Mouse (Mus musculus) intestine, embryonic 15.5 days (tissue): ENCODE measurements around the gene Tssk2. TPM values are rescaled to one million over a fixed set of nuclear protein-coding genes. Genes with fewer than 3 reads are reported as not detected.

Source experiments
- ATAC-seq: fragments of 200-750 bp; cut with Nextera tagmentation; 2 replicates; pipeline ENCODE4 v1.8.0; 2017; ENCODE audit warnings: moderate TSS enrichment, moderate library complexity
- H3K27ac ChIP-seq: fragments of 300-500 bp; sonication (generic); 2 replicates; pipeline ENCODE4 v1.5.1; 2015; ENCODE audit warnings: mild to moderate bottlenecking, inconsistent platforms
- H3K27me3 ChIP-seq: fragments of 300-500 bp; sonication (generic); replicated peaks from 2 replicates; pipeline ENCODE4 v1.6.1; 2015; ENCODE audit warnings: inconsistent platforms
- H3K36me3 ChIP-seq: fragments of 300-500 bp; sonication (generic); 2 replicates; pipeline ENCODE4 v1.6.1; 2015; ENCODE audit warnings: inconsistent platforms
- H3K4me1 ChIP-seq: fragments of 300-500 bp; sonication (generic); replicated peaks from 2 replicates; pipeline ENCODE4 v1.6.1; 2015; ENCODE audit warnings: inconsistent platforms
- H3K4me2 ChIP-seq: fragments of 300-500 bp; sonication (generic); replicated peaks from 2 replicates; pipeline ENCODE4 v1.6.1; 2015; ENCODE audit warnings: mild to moderate bottlenecking, inconsistent platforms
- H3K4me3 ChIP-seq: fragments of 300-500 bp; sonication (generic); replicated peaks from 2 replicates; pipeline ENCODE4 v1.5.1; 2015; ENCODE audit warnings: inconsistent platforms
- H3K9ac ChIP-seq: fragments of 300-500 bp; sonication (generic); 2 replicates; pipeline ENCODE4 v1.6.1; 2015; ENCODE audit warnings: inconsistent platforms
- H3K9me3 ChIP-seq: fragments of 300-500 bp; sonication (generic); 2 replicates; pipeline ENCODE4 v1.6.1; 2016; ENCODE audit warnings: inconsistent platforms
- WGBS: fragments of 180-500 bp; shearing (Covaris S2); methylation state at CpG from one replicate; pipeline ENCODE4 v1.1.7; 2015; 5-methylcytosine and 5-hydroxymethylcytosine counted together
- polyA plus RNA-seq: library from polyadenylated mRNA; unstranded; fragments of >200 nt; fragmentation: Nextera tagmentation; extraction: Ambion mirVana; gene quantifications from 2 replicates; pipeline ENCODE4 v1.2.1, GENCODE M21; 2015

The Tssk2 gene
- polyA plus RNA-seq, 1 experiment from 2014 or later = not detected

- ATAC-seq = no peak
- H3K36me3 ChIP-seq = no peaks in the 10 kb centered on the region
- H3K9ac ChIP-seq = no peak overlapping the region
- H3K4me1 ChIP-seq = 0 out of 2 replicates have a peak, but pooled peaks cover 2% of the 10 kb centered on the region
- 61% methylated on average over 9 of the region's 9 CpGs for WGBS
- H3K4me2 ChIP-seq = no peak overlapping the region
- H3K27ac ChIP-seq = no peak overlapping the region
- H3K27me3 ChIP-seq = no peaks in the 10 kb centered on the region; the same call in 1 of the 2 replicates
- H3K9me3 ChIP-seq = no peaks in the 10 kb centered on the region
- H3K4me3 ChIP-seq = no peak overlapping the region
Observed at GRCm38 (mm10) chr16:17933594-17934444, 35.4 kb downstream of the Tssk2 start.

DNA sequence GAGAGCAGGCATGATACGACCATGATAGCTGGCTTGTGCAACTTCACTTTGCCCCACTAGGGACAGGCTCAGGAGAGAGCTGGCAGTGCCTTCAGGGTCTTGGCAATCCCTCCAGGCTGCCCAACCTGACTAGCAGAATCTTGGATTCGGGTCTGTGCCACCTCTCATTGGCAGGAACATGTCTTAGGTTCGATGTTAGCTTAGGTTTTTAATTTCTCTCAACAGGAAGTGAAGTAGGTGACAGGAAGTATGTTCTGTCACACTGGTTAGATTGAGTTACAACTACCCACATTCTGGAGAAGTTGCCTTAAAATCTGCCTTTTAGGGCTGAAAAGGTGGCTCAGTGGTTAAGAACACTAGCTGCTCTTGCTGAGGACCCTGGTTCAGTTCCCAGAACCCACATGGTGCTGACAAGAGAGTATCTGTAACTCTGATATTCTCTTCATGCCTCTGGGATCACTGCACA, 36.0 kb downstream of the Tssk2 start:
- H3K36me3 ChIP-seq = no peaks in the 10 kb centered on the region
- no peak overlapping the region for H3K4me3 ChIP-seq
- no peaks in the 10 kb centered on the region; the same call in 1 of the 2 replicates for H3K27me3 ChIP-seq
- no peaks in the 10 kb centered on the region for H3K9me3 ChIP-seq
- H3K9ac ChIP-seq = no peak overlapping the region
- H3K4me1 ChIP-seq = peaks cover 7% of the 10 kb centered on the region; the same call in 1 of the 2 replicates
- H3K27ac ChIP-seq = no peak overlapping the region
- 69% methylated on average over 3 of the region's 3 CpGs for WGBS
- H3K4me2 ChIP-seq = no peak overlapping the region
- no peak for ATAC-seq

- Histone ChIP-seq H3K27me3 (no peaks in the 10 kb centered on the region; the same call in 1 of the 2 replicates), H3K9ac (no peak overlapping the region), H3K27ac (no peak overlapping the region), H3K9me3 (no peaks in the 10 kb centered on the region), H3K36me3 (no peaks in the 10 kb centered on the region), H3K4me3 (no peak overlapping the region), H3K4me2 (no peak overlapping the region), H3K4me1 (peaks cover 7% of the 10 kb centered on the region; the same call in 1 of the 2 replicates)
- no peak for ATAC-seq
- WGBS = 83% methylated on average over 10 of the region's 10 CpGs
Observed at GRCm38 (mm10) chr16:17936776-17937175, 38.3 kb downstream of the Tssk2 start.

GRCm38 (mm10) chr16:17938187-17938586, 39.8 kb downstream of the Tssk2 start:
- H3K4me2 ChIP-seq = no peak overlapping the region
- H3K27me3 ChIP-seq = no peaks in the 10 kb centered on the region; the same call in 1 of the 2 replicates
- no peak overlapping the region for H3K4me3 ChIP-seq
- H3K9ac ChIP-seq = no peak overlapping the region
- no peak overlapping the region for H3K27ac ChIP-seq
- H3K4me1 ChIP-seq = peaks cover 7% of the 10 kb centered on the region; the same call in 1 of the 2 replicates
- H3K9me3 ChIP-seq = no peaks in the 10 kb centered on the region
- 61% methylated on average over 7 of the region's 7 CpGs for WGBS
- H3K36me3 ChIP-seq = no peaks in the 10 kb centered on the region
- peak; percentile 27 for ATAC-seq

DNA sequence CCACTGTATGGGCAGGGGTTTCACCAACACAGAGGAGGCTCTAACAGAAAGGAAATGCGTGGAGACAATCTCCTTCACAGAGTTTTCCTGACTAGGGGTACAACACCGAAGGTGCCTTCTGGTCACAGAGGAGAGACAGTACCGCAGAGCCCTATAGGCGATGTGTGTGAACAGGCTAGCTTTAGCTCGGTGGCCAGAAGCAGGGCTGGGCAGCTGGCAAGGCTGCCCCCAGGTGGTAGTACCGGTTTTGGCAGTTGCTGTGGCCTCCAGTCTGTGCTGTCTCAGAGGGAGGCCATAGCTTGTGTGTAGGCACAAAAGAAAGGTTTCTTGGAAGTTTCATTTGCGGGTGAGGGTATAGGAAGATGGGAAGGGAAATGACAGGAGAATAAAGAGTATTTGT, 40.4 kb downstream of the Tssk2 start:
- no peak overlapping the region for H3K4me3 ChIP-seq
- no peaks in the 10 kb centered on the region for H3K36me3 ChIP-seq
- peaks cover 7% of the 10 kb centered on the region; the same call in 1 of the 2 replicates for H3K4me1 ChIP-seq
- no peaks in the 10 kb centered on the region for H3K9me3 ChIP-seq
- H3K27me3 ChIP-seq = no peaks in the 10 kb centered on the region; the same call in 1 of the 2 replicates
- ATAC-seq = peak; percentile 95
- H3K9ac ChIP-seq = no peak overlapping the region
- whole genome bisulfite sequencing = 12% methylated on average over 7 of the region's 7 CpGs
- peak overlapping the region; percentile 18 for H3K4me2 ChIP-seq
- peak overlapping the region; percentile 42 for H3K27ac ChIP-seq

GRCm38 (mm10) chr16:17939255-17939751, 40.9 kb downstream of the Tssk2 start:
- peak; percentile 91 for ATAC-seq
- no peaks in the 10 kb centered on the region for H3K9me3 ChIP-seq
- H3K36me3 ChIP-seq = no peaks in the 10 kb centered on the region
- no peaks in the 10 kb centered on the region; the same call in 1 of the 2 replicates for H3K27me3 ChIP-seq
- 33% methylated on average over 9 of the region's 9 CpGs for WGBS
- no peak overlapping the region for H3K9ac ChIP-seq
- H3K4me3 ChIP-seq = no peak overlapping the region
- peak overlapping the region; percentile 42 for H3K27ac ChIP-seq
- H3K4me2 ChIP-seq = 0 out of 2 replicates have a peak overlapping the region, but pooled peaks have one; percentile 18
- peaks cover 7% of the 10 kb centered on the region; the same call in 1 of the 2 replicates for H3K4me1 ChIP-seq

DNA sequence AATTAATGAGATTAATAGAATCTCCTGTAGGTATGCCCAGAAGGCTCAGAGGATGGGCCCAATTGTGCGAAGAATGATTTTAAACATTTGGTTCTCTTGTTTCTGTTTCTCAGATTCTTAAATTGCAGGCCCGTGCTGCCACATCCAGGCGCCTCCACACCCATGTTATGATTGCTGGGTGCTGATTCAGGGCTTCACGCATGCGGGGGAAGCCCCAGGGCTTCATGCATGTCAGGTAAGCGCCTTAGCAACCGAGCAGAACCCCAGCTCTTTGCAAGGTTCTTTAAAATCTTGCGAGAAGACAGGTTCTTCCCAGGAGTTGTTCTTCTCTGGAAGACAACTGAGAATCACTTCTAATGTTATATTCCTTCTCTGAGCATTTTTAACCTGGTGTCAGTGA, 45.0 kb downstream of the Tssk2 start:
- Histone ChIP-seq H3K4me1 (peaks cover 7% of the 10 kb centered on the region; the same call in 1 of the 2 replicates), H3K36me3 (no peaks in the 10 kb centered on the region), H3K9me3 (no peaks in the 10 kb centered on the region), H3K9ac (no peak overlapping the region), H3K27ac (no peak overlapping the region), H3K4me3 (no peak overlapping the region), H3K27me3 (no peaks in the 10 kb centered on the region), H3K4me2 (no peak overlapping the region)
- 63% methylated on average over 8 of the region's 8 CpGs for WGBS
- ATAC-seq = no peak

DNA sequence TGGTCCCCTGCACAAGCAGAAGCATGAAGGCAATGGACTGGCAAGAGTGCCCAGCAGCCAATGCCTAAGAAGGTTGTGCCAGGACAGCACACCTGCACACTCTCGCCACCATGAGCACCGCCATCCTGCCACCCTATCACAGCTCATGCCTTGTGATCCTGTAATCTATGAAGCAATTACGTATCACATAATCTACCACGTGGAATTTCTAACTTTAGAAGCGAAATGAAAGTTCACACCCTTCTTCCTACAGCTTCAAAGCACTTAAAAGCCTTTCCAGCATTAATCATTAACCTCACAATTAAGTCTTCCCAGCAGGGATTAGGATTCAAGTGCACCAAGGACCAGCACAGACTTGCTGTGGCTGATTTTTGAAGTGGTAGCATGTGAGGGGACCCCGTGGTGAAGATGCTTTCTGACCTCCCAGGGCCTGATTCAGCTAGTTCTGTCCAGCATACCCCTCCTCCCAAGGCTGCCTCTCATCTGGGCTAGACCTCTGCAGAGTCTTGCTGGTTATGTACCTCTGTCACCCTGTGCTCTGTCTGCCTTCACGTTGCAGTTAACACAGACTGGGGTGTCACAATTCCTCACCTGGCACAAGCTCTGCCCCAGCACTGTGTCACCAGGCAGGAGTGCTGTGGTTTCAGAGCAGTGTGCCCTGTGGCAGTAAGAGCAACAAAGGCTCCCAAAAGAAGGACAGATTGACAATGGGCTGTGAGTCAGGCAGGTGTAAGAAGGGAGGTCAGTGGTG, 46.8 kb downstream of the Tssk2 start:
- Histone ChIP-seq H3K9ac (no peak overlapping the region), H3K4me2 (0 out of 2 replicates have a peak overlapping the region, but pooled peaks have one; percentile 33), H3K4me1 (no peaks in the 10 kb centered on the region), H3K27me3 (no peaks in the 10 kb centered on the region), H3K4me3 (no peak overlapping the region), H3K27ac (no peak overlapping the region), H3K9me3 (no peaks in the 10 kb centered on the region), H3K36me3 (no peaks in the 10 kb centered on the region)
- peak; percentile 87 for ATAC-seq
- WGBS = 42% methylated on average over 7 of the region's 7 CpGs

GRCm38 (mm10) chr16:17949421-17949877, 51.0 kb downstream of the Tssk2 start:
- Histone ChIP-seq H3K9me3 (no peaks in the 10 kb centered on the region), H3K4me1 (no peaks in the 10 kb centered on the region), H3K36me3 (no peaks in the 10 kb centered on the region), H3K27me3 (no peaks in the 10 kb centered on the region), H3K9ac (no peak overlapping the region), H3K4me3 (no peak overlapping the region), H3K27ac (no peak overlapping the region), H3K4me2 (no peak overlapping the region)
- no peak for ATAC-seq
- WGBS = 57% methylated on average over 2 of the region's 2 CpGs

Other genes starting within 250 kb of the Tssk2 start
- 38.0 and 43.0 TPM in 2 replicates for gene Med15, start 165.7 kb upstream of the Tssk2 start, polyA plus RNA-seq
- gene Klhl22, start 139.0 kb upstream of the Tssk2 start, polyA plus RNA-seq = 52.3 and 55.6 TPM in 2 replicates
- 11.5 and 11.7 TPM in 2 replicates for gene Scarf2, start 101.4 kb upstream of the Tssk2 start, polyA plus RNA-seq
- gene B830017H08Rik, start 65.5 kb upstream of the Tssk2 start, polyA plus RNA-seq = not detected in 2 replicates
- gene Car15, start 60.3 kb upstream of the Tssk2 start, polyA plus RNA-seq = 2.0 and 3.1 TPM in 2 replicates
- gene Gm20518, start 7.0 kb upstream of the Tssk2 start, polyA plus RNA-seq = 0.18 and 0.27 TPM in 2 replicates
- 0.08 TPM in 1 of 2 replicates, not detected in the other for gene Tssk1, start 4.4 kb upstream of the Tssk2 start, polyA plus RNA-seq
- gene Dgcr2, start 75 bp upstream of the Tssk2 start, polyA plus RNA-seq = 68.2 and 70.7 TPM in 2 replicates
- gene Ess2, start 12.7 kb downstream of the Tssk2 start, polyA plus RNA-seq = 29.7 and 29.8 TPM in 2 replicates
- 0.14 TPM in 1 of 2 replicates, not detected in the other for gene Gsc2, start 16.4 kb downstream of the Tssk2 start, polyA plus RNA-seq
- 201 and 221 TPM in 2 replicates for gene Slc25a1, start 29.6 kb downstream of the Tssk2 start, polyA plus RNA-seq
- 0.37 TPM in 1 of 2 replicates, not detected in the other for gene Vpreb2, start 81.8 kb downstream of the Tssk2 start, polyA plus RNA-seq
- 71.2 and 75.7 TPM in 2 replicates for gene Dgcr6, start 154.2 kb downstream of the Tssk2 start, polyA plus RNA-seq
- 15.0 and 19.9 TPM in 2 replicates for gene Prodh, start 191.6 kb downstream of the Tssk2 start, polyA plus RNA-seq
- gene Rtn4r, start 229.0 kb downstream of the Tssk2 start, polyA plus RNA-seq = 4.1 and 4.7 TPM in 2 replicates